Mouse (Mus musculus): ENCODE results near the gene Fgd2. TPM values are rescaled to one million over a fixed set of nuclear protein-coding genes. Genes with fewer than 3 reads are reported as not detected.

Gene Fgd2
- polyA plus RNA-seq, 1 experiment from 2014 or later: 12.3 TPM

- H3K27me3 ChIP-seq (ENCODE audit: insufficient read depth, low read length): no peaks in the 10 kb centered on the region
- peaks cover 9% of the 10 kb centered on the region; the same call in 1 of the 2 replicates for H3K36me3 ChIP-seq (ENCODE audit: insufficient read depth, low read length)
- 75% methylated on average over 13 of the region's 13 CpGs for WGBS
- H3K27ac ChIP-seq: no peak overlapping the region
- DNase-seq (ENCODE audit: low spot score) (no peak), ATAC-seq (replicated peaks; ENCODE audit: low FRiP score, low read depth) (no peak)
- TF ChIP-seq CTCF (IDR thresholded peaks at IDR 0.05; ENCODE audit: low read depth): no peak
- no peak overlapping the region for H3K4me2 ChIP-seq (ENCODE audit: low read length)
- H3K9me3 ChIP-seq (replicated peaks; ENCODE audit: low read length): no peaks in the 10 kb centered on the region
- no peak overlapping the region for H3K9ac ChIP-seq (ENCODE audit: low read depth, low read length)
- H3K4me3 ChIP-seq (replicated peaks; ENCODE audit: low read depth, low read length): no peak overlapping the region
- peaks cover 4% of the 10 kb centered on the region; the same call in 1 of the 2 replicates for H3K4me1 ChIP-seq (replicated peaks; ENCODE audit: insufficient read depth, low read length)
These were observed 34.9 kb upstream of the Fgd2 start for GRCm38 (mm10) chr17:29325831-29326230.

GRCm38 (mm10) chr17:29326531-29327529 is 33.9 kb upstream of the Fgd2 start:
- no peak for TF ChIP-seq CTCF (IDR thresholded peaks at IDR 0.05; ENCODE audit: low read depth)
- WGBS: 27% methylated on average over 52 of the region's 52 CpGs
- Histone ChIP-seq H3K9me3 (replicated peaks; ENCODE audit: low read length) (no peaks in the 10 kb centered on the region), H3K4me2 (ENCODE audit: low read length) (peak overlapping the region; percentile 46), H3K4me3 (replicated peaks; ENCODE audit: low read depth, low read length) (no peak overlapping the region; the same call in 1 of the 2 replicates), H3K27me3 (ENCODE audit: insufficient read depth, low read length) (no peaks in the 10 kb centered on the region), H3K9ac (ENCODE audit: low read depth, low read length) (peak overlapping the region; percentile 37; the same call in 1 of the 2 replicates), H3K36me3 (ENCODE audit: insufficient read depth, low read length) (peaks cover 14% of the 10 kb centered on the region), H3K4me1 (replicated peaks; ENCODE audit: insufficient read depth, low read length) (peaks cover 4% of the 10 kb centered on the region; the same call in 1 of the 2 replicates), H3K27ac (no peak overlapping the region)
- DNase-seq (ENCODE audit: low spot score) (no peak), ATAC-seq (replicated peaks; ENCODE audit: low FRiP score, low read depth) (no peak)

DNA sequence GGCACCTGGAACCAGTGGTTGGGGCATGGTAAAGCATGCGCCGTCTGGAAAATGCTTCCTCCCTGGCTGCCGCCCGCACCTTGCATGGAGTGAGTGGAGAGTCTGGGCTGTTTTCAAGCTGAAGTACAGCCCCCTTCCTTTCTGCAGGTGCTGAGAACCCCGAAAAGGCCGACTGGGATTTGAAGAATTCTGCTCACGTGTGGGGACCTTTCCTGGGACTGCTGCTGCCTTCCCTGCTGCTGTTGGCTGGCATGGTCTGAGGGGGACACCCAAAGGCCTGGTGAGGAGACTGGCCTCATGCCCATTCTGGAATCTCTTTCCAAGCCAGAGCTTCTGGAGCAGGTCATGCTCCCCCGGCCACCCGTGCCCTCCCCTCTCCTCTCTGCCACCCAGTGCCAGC is 33.0 kb upstream of the Fgd2 start:
- TF ChIP-seq CTCF (IDR thresholded peaks at IDR 0.05; ENCODE audit: low read depth): no peak
- 77% methylated on average over 9 of the region's 9 CpGs for WGBS
- H3K9ac ChIP-seq (ENCODE audit: low read depth, low read length): no peak overlapping the region
- H3K4me2 ChIP-seq (ENCODE audit: low read length): no peak overlapping the region
- peaks cover 22% of the 10 kb centered on the region for H3K36me3 ChIP-seq (ENCODE audit: insufficient read depth, low read length)
- H3K4me3 ChIP-seq (replicated peaks; ENCODE audit: low read depth, low read length): no peak overlapping the region
- no peak overlapping the region for H3K27ac ChIP-seq
- DNase-seq (ENCODE audit: low spot score): no peak
- ATAC-seq (replicated peaks; ENCODE audit: low FRiP score, low read depth): no peak
- H3K4me1 ChIP-seq (replicated peaks; ENCODE audit: insufficient read depth, low read length): peaks cover 4% of the 10 kb centered on the region; the same call in 1 of the 2 replicates
- no peaks in the 10 kb centered on the region for H3K27me3 ChIP-seq (ENCODE audit: insufficient read depth, low read length)
- H3K9me3 ChIP-seq (replicated peaks; ENCODE audit: low read length): no peaks in the 10 kb centered on the region

- H3K36me3 ChIP-seq (ENCODE audit: insufficient read depth, low read length): peaks cover 37% of the 10 kb centered on the region
- H3K4me2 ChIP-seq (ENCODE audit: low read length): no peak overlapping the region
- no peak for DNase-seq (ENCODE audit: low spot score)
- H3K4me1 ChIP-seq (replicated peaks; ENCODE audit: insufficient read depth, low read length): peaks cover 4% of the 10 kb centered on the region; the same call in 1 of the 2 replicates
- no peak for TF ChIP-seq CTCF (IDR thresholded peaks at IDR 0.05; ENCODE audit: low read depth)
- no peaks in the 10 kb centered on the region for H3K9me3 ChIP-seq (replicated peaks; ENCODE audit: low read length)
- no peak overlapping the region for H3K9ac ChIP-seq (ENCODE audit: low read depth, low read length)
- 0 out of 2 replicates have a peak overlapping the region, but pooled peaks have one; percentile 19 for H3K27ac ChIP-seq
- WGBS: 83% methylated on average over 3 of the region's 3 CpGs
- no peak overlapping the region for H3K4me3 ChIP-seq (replicated peaks; ENCODE audit: low read depth, low read length)
- no peaks in the 10 kb centered on the region for H3K27me3 ChIP-seq (ENCODE audit: insufficient read depth, low read length)
- no peak for ATAC-seq (replicated peaks; ENCODE audit: low FRiP score, low read depth)
These were observed 30.5 kb upstream of the Fgd2 start for GRCm38 (mm10) chr17:29330221-29330620.

- 32% methylated on average over 5 of the region's 5 CpGs for WGBS
- no peaks in the 10 kb centered on the region for H3K27me3 ChIP-seq (ENCODE audit: insufficient read depth, low read length)
- peak; percentile 57 for DNase-seq (ENCODE audit: low spot score)
- H3K4me1 ChIP-seq (replicated peaks; ENCODE audit: insufficient read depth, low read length): peaks cover 4% of the 10 kb centered on the region; the same call in 1 of the 2 replicates
- H3K9ac ChIP-seq (ENCODE audit: low read depth, low read length): no peak overlapping the region
- peak overlapping the region; percentile 19; the same call in 1 of the 2 replicates for H3K27ac ChIP-seq
- H3K36me3 ChIP-seq (ENCODE audit: insufficient read depth, low read length): peaks cover 43% of the 10 kb centered on the region
- H3K4me3 ChIP-seq (replicated peaks; ENCODE audit: low read depth, low read length): no peak overlapping the region
- peak; percentile 58 for TF ChIP-seq CTCF (IDR thresholded peaks at IDR 0.05; ENCODE audit: low read depth)
- ATAC-seq (replicated peaks; ENCODE audit: low FRiP score, low read depth): peak; percentile 64
- H3K4me2 ChIP-seq (ENCODE audit: low read length): no peak overlapping the region
- H3K9me3 ChIP-seq (replicated peaks; ENCODE audit: low read length): no peaks in the 10 kb centered on the region
These were observed 29.9 kb upstream of the Fgd2 start for GRCm38 (mm10) chr17:29330671-29331410.

DNA sequence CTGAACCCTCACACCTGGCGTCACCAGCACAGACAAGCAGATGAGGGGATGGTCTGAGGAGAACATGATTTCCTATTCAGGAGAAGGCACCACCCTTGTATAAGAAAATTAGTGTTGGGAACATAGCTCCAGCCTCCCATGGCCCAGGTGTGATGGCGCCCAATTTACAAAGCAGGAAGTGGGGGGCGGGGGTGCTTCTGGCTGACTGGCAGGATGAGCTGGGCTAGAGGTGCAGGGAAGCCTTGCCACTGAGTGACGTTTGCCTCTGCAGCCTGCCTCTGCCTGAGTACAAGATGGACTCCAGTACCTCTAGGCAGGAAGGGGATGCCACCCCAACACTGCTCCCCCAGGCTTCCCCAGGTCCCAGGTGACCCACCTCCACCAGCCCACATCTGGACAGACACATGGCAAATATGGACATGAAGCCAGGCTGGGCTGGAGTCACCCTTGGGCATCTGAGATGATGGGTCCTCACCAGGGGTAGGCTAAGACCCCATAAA is 28.5 kb upstream of the Fgd2 start:
- ATAC-seq (replicated peaks; ENCODE audit: low FRiP score, low read depth) (no peak), DNase-seq (ENCODE audit: low spot score) (no peak)
- Histone ChIP-seq H3K4me1 (replicated peaks; ENCODE audit: insufficient read depth, low read length) (no peaks in the 10 kb centered on the region), H3K27ac (no peak overlapping the region), H3K4me2 (ENCODE audit: low read length) (no peak overlapping the region), H3K9ac (ENCODE audit: low read depth, low read length) (no peak overlapping the region), H3K4me3 (replicated peaks; ENCODE audit: low read depth, low read length) (no peak overlapping the region), H3K36me3 (ENCODE audit: insufficient read depth, low read length) (peaks cover 56% of the 10 kb centered on the region), H3K9me3 (replicated peaks; ENCODE audit: low read length) (no peaks in the 10 kb centered on the region), H3K27me3 (ENCODE audit: insufficient read depth, low read length) (no peaks in the 10 kb centered on the region)
- WGBS: 80% methylated on average over 4 of the region's 4 CpGs
- no peak for TF ChIP-seq CTCF (IDR thresholded peaks at IDR 0.05; ENCODE audit: low read depth)

All from kidney, postnatal 0 days (tissue).